Mouse (Mus musculus) mature B cell (primary cell): ENCODE results near the gene Fam89b.

Experiments
- in situ Hi-C: fragments of 300-500 bp; cut with MboI; formaldehyde crosslinking; loops from 2 replicates; pipeline ENCODE4 v1.14.3; 2019

The Fam89b gene

DNA sequence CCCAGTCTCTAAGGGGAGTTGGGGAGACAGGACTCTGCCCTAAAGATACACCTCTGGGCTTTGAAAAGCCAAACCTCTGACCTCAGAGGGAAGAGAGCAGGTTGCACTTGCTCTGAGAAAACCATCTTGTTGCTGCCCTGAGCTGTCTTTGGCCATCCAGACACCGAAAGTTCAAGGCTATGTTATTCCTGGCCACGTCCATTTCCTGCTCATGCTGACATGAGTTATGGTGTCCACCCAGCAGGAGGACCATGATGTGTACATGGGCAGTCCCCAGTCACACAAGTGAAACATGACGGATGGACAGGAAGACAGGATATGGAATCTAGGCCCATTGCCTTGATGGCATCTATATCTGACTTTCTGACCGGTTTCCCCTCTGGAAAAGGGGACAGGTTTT is 49.0 kb downstream of the Fam89b start:
- in situ Hi-C loops: no loop called here
